Mouse (Mus musculus) embryonic facial prominence, embryonic 11.5 days (tissue): ENCODE data around the gene Acer2. TPM values are rescaled to one million over a fixed set of nuclear protein-coding genes. Genes with fewer than 3 reads are reported as not detected.
A peak's percentile ranks its signal among the peaks of the same experiment; 100 is the strongest.

ENCODE experiments used
- ATAC-seq: fragments of 200-750 bp; cut with Nextera tagmentation; replicated peaks from 2 replicates; pipeline ENCODE4 v1.8.0; 2017; ENCODE audit warnings: low read depth; ENCODE audit not compliant: insufficient number of reproducible peaks, low FRiP score, low TSS enrichment
- DNase-seq: peaks from one replicate; pipeline ENCODE4 v3.0.0-alpha.2; 2015; ENCODE audit warnings: low spot score
- H3K27ac ChIP-seq: fragments of 300-500 bp; sonication (generic); replicated peaks from 2 replicates; pipeline ENCODE4 v1.5.1; 2014; ENCODE audit warnings: mild to moderate bottlenecking, low read depth, low read length, control low read depth
- H3K27me3 ChIP-seq: fragments of 300-500 bp; sonication (generic); 2 replicates; pipeline ENCODE4 v1.6.1; 2014; ENCODE audit warnings: mild to moderate bottlenecking, low read length, moderate library complexity, mixed read lengths; ENCODE audit not compliant: control insufficient read depth, insufficient read depth
- H3K36me3 ChIP-seq: fragments of 300-500 bp; sonication (generic); replicated peaks from 2 replicates; pipeline ENCODE4 v1.6.1; 2014; ENCODE audit warnings: low read depth, mild to moderate bottlenecking, low read length, moderate library complexity, mixed read lengths; ENCODE audit not compliant: control insufficient read depth, insufficient read depth
- H3K4me1 ChIP-seq: fragments of 300-500 bp; sonication (generic); 2 replicates; pipeline ENCODE4 v1.6.1; 2014; ENCODE audit warnings: low read length, mixed read lengths; ENCODE audit not compliant: control insufficient read depth, insufficient read depth
- H3K4me2 ChIP-seq: fragments of 300-500 bp; sonication (generic); 2 replicates; pipeline ENCODE4 v1.6.1; 2014; ENCODE audit warnings: low read depth, mild to moderate bottlenecking, control low read depth, low read length, moderate library complexity
- H3K4me3 ChIP-seq: fragments of 300-500 bp; sonication (generic); 2 replicates; pipeline ENCODE4 v1.5.1; 2014; ENCODE audit warnings: low read depth, low read length, control low read depth
- H3K9ac ChIP-seq: fragments of 300-500 bp; sonication (generic); replicated peaks from 2 replicates; pipeline ENCODE4 v1.6.1; 2014; ENCODE audit warnings: mild to moderate bottlenecking, control low read depth, low read length
- H3K9me3 ChIP-seq: fragments of 300-500 bp; sonication (generic); replicated peaks from 2 replicates; pipeline ENCODE4 v1.6.1; 2016; ENCODE audit warnings: mild to moderate bottlenecking, low read length, inconsistent platforms, mixed read lengths; ENCODE audit not compliant: control insufficient read depth
- WGBS: fragments of 180-500 bp; shearing (Covaris S2); extraction: QIAGEN DNeasy Blood & Tissue Kit; methylation state at CpG from one replicate; pipeline ENCODE4 v1.1.7; 2014; 5-methylcytosine and 5-hydroxymethylcytosine counted together
- polyA plus RNA-seq: library from polyadenylated mRNA; unstranded; fragments of >200 nt; fragmentation: Nextera tagmentation; extraction: Ambion mirVana; gene quantifications from 2 replicates; pipeline ENCODE4 v1.2.1, GENCODE M21; 2014

The Acer2 gene
- polyA plus RNA-seq, 1 experiment from 2014 or later, result 16.7 TPM

DNA sequence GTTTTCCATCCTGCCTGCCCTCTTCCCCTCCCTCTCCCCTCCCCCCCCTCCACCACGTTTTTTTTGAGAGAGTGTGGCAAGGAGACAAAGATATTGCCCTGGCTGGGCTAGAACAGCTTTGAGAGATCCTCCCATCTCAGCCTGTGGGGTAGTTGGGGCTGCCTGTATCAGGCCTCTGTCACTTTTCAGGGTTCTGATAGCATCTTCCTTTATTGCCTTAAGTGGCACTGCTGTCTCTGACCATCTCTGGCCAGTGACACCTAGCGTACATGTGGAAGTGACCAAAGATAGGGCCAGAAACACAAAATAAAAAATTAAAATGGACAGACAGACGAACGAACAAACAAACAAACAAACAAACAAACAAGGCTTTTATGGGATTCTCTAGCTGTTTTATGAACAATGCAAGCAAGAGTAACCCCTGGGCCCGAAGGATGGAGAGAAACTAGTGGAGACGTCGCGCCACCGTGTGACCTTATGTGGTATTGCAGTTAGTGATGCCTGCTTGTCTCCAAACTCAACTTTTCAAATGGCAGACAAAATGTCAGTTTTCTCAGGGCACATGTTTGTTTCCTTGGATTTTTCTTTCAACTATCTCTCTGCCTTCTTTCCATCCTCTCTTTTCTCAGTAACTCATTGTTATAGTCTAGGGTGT is 50.7 kb downstream of the Acer2 start:
- ATAC-seq, result no peak
- H3K27me3 ChIP-seq, result no peaks in the 10 kb centered on the region
- no peaks in the 10 kb centered on the region for H3K9me3 ChIP-seq
- H3K9ac ChIP-seq, result no peak overlapping the region
- H3K4me3 ChIP-seq, result no peak overlapping the region
- no peaks in the 10 kb centered on the region for H3K4me1 ChIP-seq
- no peak overlapping the region for H3K4me2 ChIP-seq
- no peak overlapping the region for H3K27ac ChIP-seq
- peak; percentile 90 for DNase-seq
- no peaks in the 10 kb centered on the region for H3K36me3 ChIP-seq
- 10% methylated on average over 9 of the region's 9 CpGs for WGBS

DNA sequence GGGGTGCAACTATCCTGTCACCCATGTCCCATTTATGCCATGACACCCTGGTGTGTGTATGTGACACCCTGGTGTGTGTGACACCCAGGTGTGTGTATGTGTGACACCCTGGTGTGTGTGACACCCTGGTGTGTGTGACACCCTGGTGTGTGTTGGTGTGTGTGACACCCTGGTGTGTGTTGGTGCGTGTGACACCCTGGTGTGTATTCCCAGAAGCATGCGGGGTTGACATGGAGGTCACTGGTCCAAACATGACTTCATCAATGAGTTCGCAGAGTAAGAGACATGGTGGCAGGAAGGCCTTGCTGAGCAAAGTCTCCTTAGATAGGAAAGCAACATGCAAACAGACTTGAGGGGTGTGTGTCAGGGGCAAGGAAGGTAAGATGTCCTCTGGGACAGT is 52.8 kb downstream of the Acer2 start:
- 91% methylated on average over 3 of the region's 3 CpGs for WGBS
- Histone ChIP-seq H3K9ac (no peak overlapping the region), H3K4me2 (no peak overlapping the region)

DNA sequence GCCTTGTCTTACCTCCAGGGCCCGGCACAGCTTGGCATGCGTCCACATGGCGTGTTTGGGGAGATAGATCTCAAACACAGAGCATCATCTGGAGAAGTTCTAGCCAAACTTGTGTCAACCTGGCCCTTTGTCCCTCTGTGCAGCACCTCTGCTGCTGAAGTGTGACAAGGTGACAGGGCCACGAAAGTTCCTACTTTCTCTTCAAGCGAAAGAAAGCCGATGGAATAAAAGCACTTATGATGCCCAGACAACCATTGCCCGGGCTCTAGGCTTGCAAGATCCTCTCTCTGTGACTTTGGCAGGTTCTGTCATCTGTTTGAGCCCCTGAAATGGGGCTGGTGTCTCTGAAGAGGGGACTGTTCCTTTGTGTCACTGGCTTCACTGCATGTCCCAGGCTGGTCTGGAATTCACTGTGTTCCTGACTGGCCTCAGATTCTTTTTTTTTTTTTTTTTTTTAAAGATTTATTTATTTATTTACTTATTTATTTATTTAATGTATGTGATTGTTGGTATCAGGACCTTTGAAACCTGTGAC is 56.0 kb downstream of the Acer2 start:
- ATAC-seq (no peak), DNase-seq (no peak)
- H3K36me3 ChIP-seq, result no peaks in the 10 kb centered on the region
- H3K4me1 ChIP-seq, result no peaks in the 10 kb centered on the region
- WGBS, result 88% methylated on average over 7 of the region's 7 CpGs
- H3K4me3 ChIP-seq, result no peak overlapping the region
- H3K27ac ChIP-seq, result no peak overlapping the region
- H3K9ac ChIP-seq, result no peak overlapping the region
- no peak overlapping the region; the same call in 1 of the 2 replicates for H3K4me2 ChIP-seq
- no peaks in the 10 kb centered on the region for H3K27me3 ChIP-seq
- no peaks in the 10 kb centered on the region for H3K9me3 ChIP-seq

More for the DNA sequence above, 52.8 kb downstream of the Acer2 start:
- H3K4me1 ChIP-seq, result no peaks in the 10 kb centered on the region
- H3K36me3 ChIP-seq, result no peaks in the 10 kb centered on the region
- H3K4me3 ChIP-seq, result no peak overlapping the region
- no peaks in the 10 kb centered on the region for H3K27me3 ChIP-seq
- H3K9me3 ChIP-seq, result no peaks in the 10 kb centered on the region
- ATAC-seq (no peak), DNase-seq (no peak)
- no peak overlapping the region for H3K27ac ChIP-seq

DNA sequence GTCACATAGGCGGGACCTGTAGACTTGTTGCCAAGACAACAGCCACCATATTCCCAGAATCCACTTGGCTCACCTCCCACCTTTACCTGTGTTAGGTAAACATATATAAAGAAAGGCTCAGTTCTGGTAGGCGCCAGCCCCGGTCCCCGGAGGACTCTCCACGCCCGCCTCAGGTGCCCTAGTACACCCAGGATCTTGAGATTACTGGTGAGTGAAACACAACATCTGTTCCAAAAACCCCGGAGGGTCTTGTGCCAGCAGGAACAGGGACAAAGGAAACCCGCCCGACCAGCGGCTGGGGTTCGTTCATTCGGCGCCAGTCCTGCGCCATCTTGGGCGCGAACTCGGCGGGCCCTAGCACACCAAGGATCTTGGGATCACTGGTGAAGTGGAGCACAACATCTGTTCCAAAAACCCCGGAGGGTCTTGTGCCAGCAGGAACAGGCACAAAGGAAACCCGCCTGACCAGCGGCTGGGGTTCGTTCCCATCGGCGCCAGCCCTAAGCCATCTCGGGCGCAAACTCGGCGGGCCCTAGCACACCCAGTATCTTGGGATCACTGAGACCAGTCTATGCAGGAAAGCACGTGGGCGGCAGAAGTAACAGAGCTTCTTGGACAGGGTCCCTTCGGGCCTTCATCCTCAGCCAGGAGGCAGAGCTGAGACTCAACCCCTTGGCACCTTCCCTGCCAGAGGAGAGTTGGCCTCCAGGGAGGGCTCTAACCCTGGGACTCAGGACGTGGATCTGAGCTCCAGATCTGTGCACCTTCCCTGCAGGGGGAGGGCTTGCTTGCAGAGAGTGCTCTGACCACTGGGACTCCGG is 56.6 kb downstream of the Acer2 start:
- no peaks in the 10 kb centered on the region for H3K4me1 ChIP-seq
- H3K9me3 ChIP-seq, result no peaks in the 10 kb centered on the region
- peak; percentile 71 for ATAC-seq
- 3% methylated on average over 33 of the region's 33 CpGs for WGBS
- H3K4me2 ChIP-seq, result peak overlapping the region; percentile 51
- 0 out of 2 replicates have a peak overlapping the region, but pooled peaks have one; percentile 9 for H3K27ac ChIP-seq
- peak overlapping the region; percentile 37 for H3K4me3 ChIP-seq
- DNase-seq, result peak; percentile 72
- no peaks in the 10 kb centered on the region for H3K36me3 ChIP-seq
- H3K9ac ChIP-seq, result peak overlapping the region; percentile 70
- H3K27me3 ChIP-seq, result no peaks in the 10 kb centered on the region

DNA sequence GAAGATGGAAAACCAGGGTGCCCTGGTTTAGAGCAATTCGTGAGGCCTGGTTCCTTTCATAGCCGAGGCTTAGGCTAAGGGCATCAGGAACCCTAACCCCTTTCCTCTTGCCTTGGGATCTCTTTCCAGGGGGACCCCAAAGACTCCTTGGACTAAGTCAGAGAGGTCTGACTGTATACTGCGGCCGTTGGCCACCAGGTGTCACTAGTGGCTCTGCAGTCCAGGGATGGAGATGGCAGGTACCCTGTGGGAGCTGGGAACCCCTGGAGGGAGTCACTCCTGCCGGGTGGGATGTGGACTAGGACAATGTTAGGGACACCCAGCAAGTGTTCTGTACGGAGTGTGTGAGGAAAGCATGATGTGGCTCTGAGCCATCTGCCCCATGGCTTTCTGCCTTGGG is 58.8 kb downstream of the Acer2 start:
- no peaks in the 10 kb centered on the region for H3K9me3 ChIP-seq
- H3K27me3 ChIP-seq, result no peaks in the 10 kb centered on the region
- no peaks in the 10 kb centered on the region for H3K36me3 ChIP-seq
- H3K27ac ChIP-seq, result no peak overlapping the region
- H3K4me3 ChIP-seq, result no peak overlapping the region
- no peak overlapping the region for H3K9ac ChIP-seq
- no peak for DNase-seq
- 76% methylated on average over 6 of the region's 6 CpGs for WGBS
- no peak overlapping the region for H3K4me2 ChIP-seq
- H3K4me1 ChIP-seq, result no peaks in the 10 kb centered on the region
- ATAC-seq, result no peak

DNA sequence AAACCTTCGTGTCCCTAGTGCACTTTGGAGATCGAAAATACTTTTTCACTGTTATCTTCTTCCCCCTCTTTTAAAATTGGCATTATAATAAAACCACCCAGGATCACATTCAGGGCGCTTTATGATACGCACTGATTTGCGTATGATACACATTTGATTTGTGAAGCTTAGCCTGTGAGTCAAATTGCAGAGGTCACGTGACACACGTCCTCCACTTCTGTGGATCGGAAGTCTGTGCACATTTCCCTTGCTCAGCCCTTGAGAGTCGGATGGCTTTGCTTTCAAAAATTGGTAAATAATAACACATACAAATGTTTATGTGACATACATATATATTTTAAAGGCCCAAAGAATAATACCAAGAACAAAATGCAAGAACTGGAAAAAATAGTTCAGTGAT is 62.0 kb downstream of the Acer2 start:
- H3K36me3 ChIP-seq, result no peaks in the 10 kb centered on the region
- H3K27me3 ChIP-seq, result no peaks in the 10 kb centered on the region
- no peak overlapping the region for H3K4me2 ChIP-seq
- no peak for ATAC-seq
- WGBS, result 93% methylated on average over 9 of the region's 9 CpGs
- no peaks in the 10 kb centered on the region for H3K9me3 ChIP-seq
- H3K9ac ChIP-seq, result no peak overlapping the region
- no peaks in the 10 kb centered on the region for H3K4me1 ChIP-seq
- no peak overlapping the region for H3K27ac ChIP-seq
- no peak for DNase-seq
- no peak overlapping the region for H3K4me3 ChIP-seq

DNA sequence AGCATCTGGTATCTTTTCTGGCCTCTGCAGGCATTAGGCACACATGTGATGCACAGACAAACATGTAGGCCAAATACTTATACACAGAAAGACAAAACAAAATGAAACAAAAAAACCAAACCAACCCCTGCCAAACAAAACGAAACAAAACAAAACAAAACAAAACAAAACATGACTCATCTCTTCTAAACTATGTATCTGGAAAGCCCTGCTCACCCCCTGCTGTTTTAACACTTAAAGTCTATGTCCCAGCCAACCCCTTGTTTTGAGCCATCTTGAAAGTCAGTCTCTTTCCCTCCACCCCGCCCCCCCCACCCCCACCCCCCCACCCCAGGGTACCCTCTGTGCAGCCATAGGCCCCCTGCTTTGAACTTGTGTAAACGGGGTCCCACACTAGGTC is 62.5 kb downstream of the Acer2 start:
- H3K4me1 ChIP-seq, result no peaks in the 10 kb centered on the region
- H3K4me3 ChIP-seq, result no peak overlapping the region
- no peak for ATAC-seq
- DNase-seq, result no peak
- WGBS, result 48% methylated on average over 2 of the region's 3 CpGs
- no peaks in the 10 kb centered on the region for H3K27me3 ChIP-seq
- H3K9me3 ChIP-seq, result no peaks in the 10 kb centered on the region
- no peaks in the 10 kb centered on the region for H3K36me3 ChIP-seq
- H3K4me2 ChIP-seq, result no peak overlapping the region
- H3K27ac ChIP-seq, result no peak overlapping the region
- H3K9ac ChIP-seq, result no peak overlapping the region

DNA sequence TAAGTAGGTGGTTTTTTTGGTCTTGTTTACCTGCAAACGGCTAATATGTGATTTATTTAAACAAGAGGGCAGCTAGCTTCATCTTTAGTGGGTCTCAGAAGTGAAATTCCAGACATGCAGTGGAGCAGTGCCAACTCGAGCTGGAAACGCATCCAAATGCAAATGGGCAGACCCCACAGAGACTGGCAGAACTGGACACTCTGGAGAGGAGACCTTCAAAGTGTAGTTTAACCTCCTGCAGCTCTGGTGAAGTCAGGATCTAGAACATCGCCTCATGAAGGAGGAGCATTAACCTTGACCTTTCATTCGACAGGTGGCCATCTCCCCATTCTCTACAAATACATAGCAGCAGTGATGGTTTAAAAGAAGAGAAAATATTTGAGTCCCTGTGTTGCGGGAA is 68.5 kb downstream of the Acer2 start:
- DNase-seq (no peak), ATAC-seq (no peak)
- no peak overlapping the region for H3K4me3 ChIP-seq
- H3K27ac ChIP-seq, result no peak overlapping the region
- H3K4me1 ChIP-seq, result no peaks in the 10 kb centered on the region
- H3K36me3 ChIP-seq, result no peaks in the 10 kb centered on the region
- no peaks in the 10 kb centered on the region for H3K9me3 ChIP-seq
- 87% methylated on average over 6 of the region's 6 CpGs for WGBS
- no peaks in the 10 kb centered on the region for H3K27me3 ChIP-seq
- H3K9ac ChIP-seq, result no peak overlapping the region
- H3K4me2 ChIP-seq, result no peak overlapping the region
